In genomic region chr4:135160168-135160567, GRCm38 (mm10) we compare ENCODE assay signal across 22 mouse cellular contexts. TPM values are rescaled to one million over a fixed set of nuclear protein-coding genes. Genes with fewer than 3 reads are reported as not detected.
DNase-seq lines count a peak whose midpoint lies in the region; ATAC-seq and TF ChIP-seq lines count a peak whose summit lies in the region.
"Had no signal": no experiment of that assay in that cellular context is flagged by ENCODE, and none has a peak within 500 bp of the region (broad histone marks: within the 10 kb centered on the region; RNA-seq: fewer than 3 reads in every experiment).

No protein-coding gene starts in this region.

- ATAC-seq in neutrophil, adult 5-6 weeks (ENCODE audit: extremely low read depth, insufficient number of reproducible peaks, low FRiP score, poor library complexity, severe bottlenecking), result peak; percentile 50
- no peak for ATAC-seq in midbrain, embryonic 13.5 days
- ATAC-seq: forebrain, postnatal 0 days; hindbrain, postnatal 0 days; intestine, embryonic 15.5 days had no signal

- H3K79me2 ChIP-seq in MEL (ENCODE audit: control insufficient read depth, insufficient read depth, low read length, poor library complexity), result peaks cover 4% of the 10 kb centered on the region; the same call in 1 of the 2 replicates

- peak; percentile 34 to 51 for DNase-seq in B cell, adult 2 months
- peak; percentile 43 for DNase-seq in MEL (ENCODE audit: low read depth, low spot score)
- DNase-seq in induced T-regulatory cell, adult 2 months (ENCODE audit: low read depth), result peak; percentile 41
- no peak for DNase-seq in thymus, postnatal 10 days (ENCODE audit: low spot score in 2 of 2)
- DNase-seq in thymus, postnatal 0 days (ENCODE audit: low spot score), result no peak
- DNase-seq: adrenal gland, adult 2 months; adrenal gland, postnatal 36 days; cerebellum, adult 11 months; cerebellum, adult 8-10 months; cerebellum, postnatal 14 days; forebrain, postnatal 0 days; gastrocnemius, postnatal 14 days; heart, postnatal 10 days; heart, postnatal 4 days had no signal

- H3K4me3 ChIP-seq in MEL (ENCODE audit: control insufficient read depth in 1 of 2, insufficient read depth in 1 of 2, low read depth in 2 of 2, low read length in 2 of 2), result no peak overlapping the region
- H3K4me3 ChIP-seq in midbrain, embryonic 13.5 days (replicated peaks), result no peak overlapping the region
- H3K4me3 ChIP-seq: embryonic facial prominence, embryonic 12.5 days; forebrain, embryonic 12.5 days; hindbrain, embryonic 13.5 days; intestine, embryonic 15.5 days had no signal

- H3K4me2 ChIP-seq in midbrain, embryonic 13.5 days (replicated peaks), result no peak overlapping the region
- H3K4me2 ChIP-seq: embryonic facial prominence, embryonic 12.5 days; forebrain, embryonic 12.5 days; hindbrain, embryonic 13.5 days; intestine, embryonic 15.5 days had no signal

- WGBS in midbrain, embryonic 13.5 days, result 65% methylated on average over 3 of the region's 3 CpGs

- TF ChIP-seq RAD21 in MEL (IDR thresholded peaks at IDR 0.05; ENCODE audit: low read depth, low read length), result no peak

- H3K4me1 ChIP-seq in MEL (ENCODE audit: control insufficient read depth in 1 of 2, insufficient read depth in 2 of 2, low read length in 2 of 2), result peaks cover 0 to 5% of the 10 kb centered on the region in 2 experiments; a peak in 2 of 4 replicates
- H3K4me1 ChIP-seq in midbrain, embryonic 13.5 days (replicated peaks), result peaks cover 4% of the 10 kb centered on the region; the same call in 1 of the 2 replicates

- TF ChIP-seq POLR2A in MEL (IDR thresholded peaks at IDR 0.05; ENCODE audit: control insufficient read depth in 1 of 2, insufficient read depth in 1 of 2, low read depth in 1 of 2, low read length in 2 of 2, poor library complexity in 1 of 2), result no peak

- H3K27me3 ChIP-seq in MEL (ENCODE audit: control insufficient read depth in 1 of 2, insufficient read depth in 2 of 2, low read length in 2 of 2), result no peaks in the 10 kb centered on the region
- peaks cover 86% of the 10 kb centered on the region for H3K27me3 ChIP-seq in midbrain, embryonic 13.5 days

- no peaks in the 10 kb centered on the region; a peak in 2 of 4 replicates for H3K36me3 ChIP-seq in MEL (ENCODE audit: control insufficient read depth in 1 of 2, insufficient read depth in 2 of 2, low read length in 2 of 2)
- no peaks in the 10 kb centered on the region for H3K36me3 ChIP-seq in midbrain, embryonic 13.5 days
- H3K36me3 ChIP-seq: embryonic facial prominence, embryonic 12.5 days; forebrain, embryonic 12.5 days; hindbrain, embryonic 13.5 days; intestine, embryonic 15.5 days had no signal

- TF ChIP-seq CTCF in MEL (IDR thresholded peaks at IDR 0.05 in 2 of 3, conservative IDR thresholded peaks at IDR 0.05 in 1 of 3; ENCODE audit: control insufficient read depth in 1 of 3, insufficient read depth in 1 of 3, low read depth in 2 of 3, low read length in 3 of 3, poor library complexity in 1 of 3, severe bottlenecking in 1 of 3), result no peak

- H3K9ac ChIP-seq in MEL (ENCODE audit: control insufficient read depth, low read depth, low read length, poor library complexity, severe bottlenecking), result no peak overlapping the region
- H3K9ac ChIP-seq in midbrain, embryonic 13.5 days (replicated peaks), result no peak overlapping the region
- H3K9ac ChIP-seq: embryonic facial prominence, embryonic 12.5 days; forebrain, embryonic 12.5 days; forebrain, postnatal 0 days; hindbrain, embryonic 13.5 days; intestine, embryonic 15.5 days had no signal

- H3K9me3 ChIP-seq in MEL (replicated peaks; ENCODE audit: insufficient read depth, low read length), result no peaks in the 10 kb centered on the region
- H3K9me3 ChIP-seq in midbrain, embryonic 13.5 days, result no peaks in the 10 kb centered on the region
- H3K9me3 ChIP-seq: embryonic facial prominence, embryonic 12.5 days; forebrain, embryonic 12.5 days; hindbrain, embryonic 13.5 days; intestine, embryonic 15.5 days had no signal

- no peak overlapping the region for H3K27ac ChIP-seq in MEL (ENCODE audit: control insufficient read depth, low read depth, low read length)
- H3K27ac ChIP-seq in midbrain, embryonic 13.5 days, result no peak overlapping the region
- H3K27ac ChIP-seq: embryonic facial prominence, embryonic 12.5 days; forebrain, embryonic 12.5 days; hindbrain, embryonic 13.5 days; hindbrain, postnatal 0 days; intestine, embryonic 15.5 days had no signal

- no peak for TF ChIP-seq EP300 in MEL (IDR thresholded peaks at IDR 0.05; ENCODE audit: low read depth in 1 of 2, low read length in 2 of 2)

TF ChIP-seq in MEL, 35 proteins besides CTCF, POLR2A, EP300 and RAD21:
- TF ChIP-seq SIN3A (IDR thresholded peaks at IDR 0.05; ENCODE audit: low read length) (no peak), HCFC1 (IDR thresholded peaks at IDR 0.05; ENCODE audit: low read depth, low read length) (no peak), JUND (IDR thresholded peaks at IDR 0.05; ENCODE audit: low read depth, low read length) (no peak), MEF2A (IDR thresholded peaks at IDR 0.05; ENCODE audit: extremely low read depth, insufficient replicate concordance, low read depth, low read length, poor library complexity, severe bottlenecking) (no peak), TAL1 (IDR thresholded peaks at IDR 0.05; ENCODE audit: low read length) (no peak), TCF12 (IDR thresholded peaks at IDR 0.05; ENCODE audit: low read depth, low read length) (no peak)

RNA-seq across cellular contexts. Expression of gene Runx3, which starts 39.7 kb away (rescaled TPM):
- 3.7 and 4.3 TPM in 2 replicates for total RNA-seq in MEL (2012; rRNA removed)
- polyA plus RNA-seq in MEL (2012; ENCODE audit: insufficient read depth in 1 of 2, insufficient read length in 2 of 2, low read depth in 1 of 2, low replicate concordance in 2 of 2, missing spikeins in 1 of 2), result 10 to 100 TPM in 1 of 2 experiments, not detected in 1; 29.2 TPM
- 24.0 and 27.3 TPM in 2 replicates for total RNA-seq in neutrophil, adult 5-6 weeks (2017)
- not detected in 2 replicates for polyA plus RNA-seq in midbrain, embryonic 13.5 days (2015; fragmentation: Nextera tagmentation; extraction: Ambion mirVana)
- polyA plus RNA-seq in thymus, postnatal 0 days (2015; fragmentation: Nextera tagmentation; extraction: Ambion mirVana), result 4.8 and 7.9 TPM in 2 replicates
- total RNA-seq: forebrain, postnatal 0 days; hindbrain, postnatal 0 days had no signal
- polyA plus RNA-seq: cortical plate, adult 2 months; forebrain, postnatal 0 days; hindbrain, postnatal 0 days had no signal

Comparison
In these comparisons a context has a peak if more than half of its experiments do, and no peak if none do; other contexts are left out.
1. DNase-seq: peak in B cell, adult 2 months (2 of 2), MEL (single experiment) and induced T-regulatory cell, adult 2 months (single experiment); none in thymus, postnatal 10 days (0 of 2) and thymus, postnatal 0 days (single experiment).